Mouse (Mus musculus) bone marrow, adult 2 months (tissue): ENCODE data around the gene Slf1.

Source experiments
- CTCF ChIP-seq: fragments of 200-500 bp; IDR thresholded peaks from 2 replicates; pipeline ENCODE4 v1.5.1; 2011; ENCODE audit warnings: low read length, control low read depth; ENCODE audit not compliant: control insufficient read depth, insufficient read depth
- POLR2A ChIP-seq: fragments of 200-500 bp; IDR thresholded peaks from 2 replicates; pipeline ENCODE4 v1.6.1; 2011; ENCODE audit warnings: low read depth, mild to moderate bottlenecking, control low read depth, low read length, borderline replicate concordance; ENCODE audit not compliant: control insufficient read depth

GRCm38 (mm10) chr13:77131132-77131531, 4.1 kb downstream of the Slf1 start:
- TF ChIP-seq CTCF, result no peak
- TF ChIP-seq POLR2A, result no peak
